Mouse (Mus musculus) layer of hippocampus, postnatal 10 days (tissue): ENCODE measurements at regions not wholly inside any gene's neighbourhood (a gene's known extent, or its start where the extent isn't known, plus 50 kb on each side); places are given as distances from the start of the nearest gene placed in this dataset.

ENCODE experiments used
- DNase-seq, 2 experiments: peaks; one replicate each; pipeline ENCODE4 v3.0.0; 2021; ENCODE audit warnings: low spot score in 2 of 2

GRCm38 (mm10) chr1:111699030-111699732, 165.5 kb downstream of the Dsel start:
- no peak for DNase-seq

GRCm38 (mm10) chr1:111660950-111661349, 203.8 kb downstream of the Dsel start:
- no peak for DNase-seq

GRCm38 (mm10) chr1:111660099-111660670, 204.5 kb downstream of the Dsel start:
- peak; percentile 20 to 44 for DNase-seq

- no peak for DNase-seq
These were observed 230.8 kb downstream of the Dsel start for GRCm38 (mm10) chr1:111633860-111634460.
